Mouse (Mus musculus) C2C12 (cell line): ENCODE data around the gene Sp6.

Experiments used
- CEBPB ChIP-seq: IDR thresholded peaks from one replicate; pipeline ENCODE4 v1.6.1; 2011; ENCODE audit warnings: low read depth, mild to moderate bottlenecking, control low read depth, moderate library complexity
- CTCF ChIP-seq: IDR thresholded peaks from one replicate; pipeline ENCODE4 v1.5.1; 2011; ENCODE audit not compliant: control insufficient read depth, insufficient read depth, insufficient read length
- FOSL1 ChIP-seq: IDR thresholded peaks from one replicate; pipeline ENCODE4 v1.8.0; 2011; ENCODE audit warnings: mild to moderate bottlenecking, low read length; ENCODE audit not compliant: poor library complexity, insufficient read depth, severe bottlenecking
- MAX ChIP-seq: IDR thresholded peaks from one replicate; pipeline ENCODE4 v1.6.1; 2011; ENCODE audit warnings: mild to moderate bottlenecking, control low read depth
- MYOD1 ChIP-seq: IDR thresholded peaks from one replicate; pipeline ENCODE4 v1.6.1; 2011; ENCODE audit warnings: low read depth; ENCODE audit not compliant: control insufficient read depth, insufficient read length
- MYOG ChIP-seq: IDR thresholded peaks from one replicate; pipeline ENCODE4 v1.6.1; 2011; ENCODE audit not compliant: control insufficient read depth, insufficient read length; ENCODE audit errors: extremely low read depth
- USF1 ChIP-seq: IDR thresholded peaks from one replicate; pipeline ENCODE4 v1.6.1; 2011; ENCODE audit warnings: low read depth, mild to moderate bottlenecking, control low read depth, moderate library complexity

DNA sequence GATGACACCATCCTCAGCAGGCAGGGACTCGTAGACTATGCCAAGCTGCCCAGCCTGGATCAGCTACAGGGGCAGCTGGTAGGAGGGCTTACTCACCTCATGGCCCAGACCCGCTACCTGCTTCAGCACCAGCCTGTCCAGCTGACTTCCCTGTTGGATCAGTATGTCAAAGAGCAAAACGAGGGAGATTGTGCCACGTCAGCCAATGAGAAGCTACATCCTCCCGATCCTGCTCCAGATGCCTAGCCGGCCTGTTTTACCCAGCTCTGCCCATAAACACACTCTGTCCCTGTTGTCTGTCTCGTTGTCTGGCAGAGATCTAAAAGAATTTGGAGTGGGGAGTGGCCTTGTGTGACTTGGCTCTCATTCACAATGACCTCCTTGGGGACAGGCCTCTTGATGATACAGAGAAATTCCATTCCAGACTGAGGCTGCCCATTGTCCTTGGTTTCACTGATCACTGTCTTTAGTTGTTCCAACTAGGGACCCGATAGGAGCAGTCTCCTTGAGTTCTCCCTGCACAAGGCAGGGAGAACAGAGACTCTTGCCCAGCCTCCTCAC, 35.0 kb downstream of the Sp6 start:
- TF ChIP-seq CTCF (no peak), FOSL1 (no peak), MYOD1 (no peak), MAX (no peak), USF1 (no peak), CEBPB (no peak), MYOG (no peak)
